ENCODE assay signal across 16 mouse cellular contexts in the genomic region with DNA sequence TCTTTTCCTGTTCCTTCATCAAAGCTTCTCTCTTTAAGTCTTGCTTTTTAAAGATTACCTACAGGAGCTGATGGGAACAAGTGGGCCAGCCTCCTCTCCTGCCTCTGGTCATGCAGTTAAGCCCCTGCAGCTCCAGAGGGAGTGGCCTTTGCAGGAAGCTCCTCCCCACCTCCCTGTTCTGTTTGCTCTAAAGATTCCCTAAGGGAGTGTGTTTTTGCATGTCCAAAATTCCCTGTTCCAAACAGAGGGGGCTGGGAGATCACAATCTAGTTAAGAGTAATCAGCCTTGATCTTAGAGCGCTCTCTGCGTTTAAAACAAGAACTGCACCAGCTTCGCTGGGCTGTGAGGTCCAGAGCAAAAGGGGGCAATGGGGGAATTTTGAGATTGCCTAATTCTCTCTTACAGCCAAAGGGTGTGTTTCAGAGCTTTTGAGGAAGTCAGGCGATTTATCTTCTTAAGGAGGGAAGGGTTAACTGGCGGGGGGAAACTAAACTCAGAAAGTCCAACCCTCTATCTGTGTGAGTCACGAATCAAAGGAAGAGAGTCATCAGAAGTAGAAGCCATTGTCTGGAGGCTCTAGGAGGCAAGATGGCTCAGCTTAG. TPM values are rescaled to one million over a fixed set of nuclear protein-coding genes. Genes with fewer than 3 reads are reported as not detected.
DNase-seq lines count a peak whose midpoint lies in the region; ATAC-seq and TF ChIP-seq lines count a peak whose summit lies in the region.
"Not testable (repeated sequence)": the region's sequence is repeated elsewhere in the genome, so short reads cannot be mapped to it uniquely, and the experiment has no call there.
"Had no signal": no experiment of that assay in that cellular context is flagged by ENCODE, and none has a peak within 500 bp of the region (broad histone marks: within the 10 kb centered on the region; RNA-seq: fewer than 3 reads in every experiment).

No protein-coding gene starts in this region.

- not testable (repeated sequence) for H3K4me2 ChIP-seq in lung, embryonic 14.5 days

- H3K4me3 ChIP-seq in gastrocnemius, adult 2 months; kidney, adult 2 months (ENCODE audit: insufficient read depth, low read depth, low read length); lung, embryonic 14.5 days (ENCODE audit: low read depth, low read length): not testable (repeated sequence)

- not testable (repeated sequence) for H3K4me1 ChIP-seq in kidney, adult 2 months (ENCODE audit: control insufficient read depth, insufficient read depth, low read length); lung, embryonic 14.5 days (ENCODE audit: insufficient read depth)

- 37% methylated on average over 6 of the region's 6 CpGs for WGBS in kidney, adult 2 months
- WGBS in lung, embryonic 14.5 days, result 34% methylated on average over 6 of the region's 6 CpGs

- DNase-seq in A20 (ENCODE audit: low read depth, low spot score) (peak; percentile 30), NIH3T3 (ENCODE audit: low read depth) (peak; percentile 49)
- DNase-seq in adrenal gland, postnatal 10 days, result peak; percentile 34
- not testable (repeated sequence) for DNase-seq in gastrocnemius, adult 2 months; kidney, adult 2 months; lung, embryonic 14.5 days
- DNase-seq in layer of hippocampus, adult 11-12 months (ENCODE audit: low spot score), result peak; percentile 10

- not testable (repeated sequence) for H3K9me3 ChIP-seq in lung, embryonic 14.5 days (ENCODE audit: low read depth, low read length)

- not testable (repeated sequence) for H3K27me3 ChIP-seq in kidney, adult 2 months (replicated peaks; ENCODE audit: control insufficient read depth, insufficient read depth, low read length); lung, embryonic 14.5 days (ENCODE audit: insufficient read depth, low read length)

- not testable (repeated sequence) for H3K36me3 ChIP-seq in kidney, adult 2 months (ENCODE audit: control insufficient read depth, insufficient read depth, low read length); lung, embryonic 14.5 days (ENCODE audit: insufficient read depth)

- TF ChIP-seq POLR2A in kidney, adult 2 months (IDR thresholded peaks at IDR 0.05; ENCODE audit: low read depth, low read length), result not testable (repeated sequence)

- ATAC-seq in lung, embryonic 14.5 days (ENCODE audit: insufficient read depth), result not testable (repeated sequence)
- ATAC-seq in monocyte, adult 5-6 weeks (replicated peaks; ENCODE audit: insufficient number of reproducible peaks, low FRiP score, low TSS enrichment, poor library complexity, severe bottlenecking), result peak; percentile 57

- intact Hi-C loops in gastrocnemius, adult 2 months (cut with DNase I), result not testable (repeated sequence)

- not testable (repeated sequence) for H3K9ac ChIP-seq in lung, embryonic 14.5 days

- peak; percentile 24; the same call in 1 of the 2 replicates for TF ChIP-seq CTCF in gastrocnemius, adult 2 months (IDR thresholded peaks at IDR 0.05)
- peak; percentile 22; the same call in 1 of the 2 replicates for TF ChIP-seq CTCF in kidney, adult 2 months (conservative IDR thresholded peaks at IDR 0.05; ENCODE audit: insufficient read depth, insufficient read length, low read depth, low read length)
- TF ChIP-seq CTCF in lung, embryonic 14.5 days (IDR thresholded peaks at IDR 0.05; ENCODE audit: low read depth), result 0 out of 2 replicates have a peak, but pooled peaks have one; percentile 10

- H3K27ac ChIP-seq in gastrocnemius, adult 2 months; kidney, adult 2 months (ENCODE audit: insufficient read depth, low read depth, low read length); lung, embryonic 14.5 days (ENCODE audit: low read depth): not testable (repeated sequence)

RNA-seq across cellular contexts. Expression of gene C1s2, which starts 1.1 kb away (rescaled TPM):
- 1 to 10 TPM; 2.5 to 4.2 TPM for total RNA-seq in adrenal gland, postnatal 10 days (2021)
- total RNA-seq in gastrocnemius, adult 2 months (2021), result under 1 TPM; 0.31 to 0.39 TPM
- 0.18 and 0.20 TPM in 2 replicates for polyA plus RNA-seq in kidney, adult 2 months (2012; rRNA removed)
- polyA plus RNA-seq in lung, embryonic 14.5 days (2014; fragmentation: Nextera tagmentation; extraction: Ambion mirVana), result not detected in 2 replicates
- total RNA-seq in monocyte, adult 5-6 weeks (2017), result not detected in 3 replicates
- polyA plus RNA-seq: activated CD4-positive, CD25-positive, alpha-beta regulatory T cell, adult 4 months; embryonic facial prominence, embryonic 10.5 days; G1E; heart, embryonic 15.5 days; hindbrain, embryonic 16.5 days; limb, embryonic 13.5 days; liver, embryonic 15.5 days; midbrain, embryonic 11.5 days had no signal

RNA-seq across cellular contexts. Expression of gene Lpcat3, which starts 25.9 kb away (rescaled TPM):
- 10 to 100 TPM; 80.8 to 85.7 TPM for total RNA-seq in adrenal gland, postnatal 10 days (2021)
- 10 to 100 TPM; 14.6 to 19.0 TPM for total RNA-seq in gastrocnemius, adult 2 months (2021)
- 215 and 231 TPM in 2 replicates for polyA plus RNA-seq in kidney, adult 2 months (2012; rRNA removed)
- 50.3 and 53.1 TPM in 2 replicates for polyA plus RNA-seq in lung, embryonic 14.5 days (2014; fragmentation: Nextera tagmentation; extraction: Ambion mirVana)
- total RNA-seq in monocyte, adult 5-6 weeks (2017), result 18.6 to 29.6 TPM (median 20.8 TPM) in 3 replicates
